Mouse (Mus musculus) ES-CJ7 (cell line): ENCODE measurements around the gene Recql5.
A peak's percentile ranks its signal among the peaks of the same experiment; 100 is the strongest.

Experiments used
- DNase-seq: peaks from one replicate; pipeline ENCODE4 v3.0.0; 2011; ENCODE audit warnings: low read depth, low spot score

Recql5 gene

DNA sequence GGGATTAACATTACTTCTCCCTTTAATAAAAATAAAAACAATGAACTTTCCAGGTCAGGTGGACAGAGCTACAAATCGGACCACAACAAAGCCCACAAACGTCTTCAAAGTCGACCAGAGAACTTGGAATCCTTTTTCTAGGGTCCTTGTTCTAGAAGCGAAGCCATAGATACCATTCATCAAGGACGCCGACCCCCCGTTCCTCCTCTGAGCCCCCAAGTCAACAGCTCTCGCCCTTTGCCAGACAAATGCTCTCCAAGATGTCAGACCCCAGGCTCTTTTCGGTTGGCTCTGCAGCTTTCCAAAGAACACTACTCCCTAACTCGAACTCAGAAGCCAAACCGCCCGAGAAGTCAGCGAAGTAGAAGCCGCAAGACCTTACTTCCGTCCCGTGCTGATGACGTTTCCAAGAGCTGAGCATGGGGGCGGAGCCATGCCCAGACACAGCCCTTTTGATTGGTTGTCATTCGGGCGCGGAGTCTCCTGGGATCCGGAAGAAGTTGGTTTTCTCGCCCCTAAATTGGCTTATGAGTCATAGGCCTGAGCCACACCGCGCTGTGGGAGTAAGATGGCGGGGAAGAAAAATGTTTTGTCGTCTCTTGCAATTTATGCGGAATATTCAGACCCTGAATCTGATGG is at the start of gene Recql5, which contains the start of gene Sap30bp:
TSS of gene Recql5 (minus strand) at position 370 of the 639 bp plus-strand sequence.
TSS of gene Sap30bp (plus strand) at position 175 of the 639 bp plus-strand sequence.
- peak; percentile 99 for DNase-seq

DNA sequence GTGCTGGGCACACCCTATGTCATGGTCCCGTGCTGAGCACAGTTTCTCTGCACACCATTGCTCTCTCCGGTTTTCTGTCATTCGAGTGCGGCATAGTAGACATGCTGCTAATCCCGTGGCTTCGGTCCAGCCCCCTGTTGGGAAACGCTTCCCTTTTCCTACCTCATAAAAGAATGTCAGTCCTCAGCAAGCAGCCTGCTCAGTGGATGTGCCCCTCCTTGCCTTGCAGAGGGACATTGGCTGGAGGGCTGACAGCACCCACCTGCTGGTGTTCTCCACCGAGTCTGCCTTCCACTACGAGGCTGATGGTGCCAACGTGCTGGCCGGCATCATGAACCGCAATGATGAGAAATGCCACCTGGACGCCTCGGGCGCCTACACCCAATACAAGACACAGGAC is 49.2 kb upstream of the Recql5 start:
- no peak for DNase-seq

DNA sequence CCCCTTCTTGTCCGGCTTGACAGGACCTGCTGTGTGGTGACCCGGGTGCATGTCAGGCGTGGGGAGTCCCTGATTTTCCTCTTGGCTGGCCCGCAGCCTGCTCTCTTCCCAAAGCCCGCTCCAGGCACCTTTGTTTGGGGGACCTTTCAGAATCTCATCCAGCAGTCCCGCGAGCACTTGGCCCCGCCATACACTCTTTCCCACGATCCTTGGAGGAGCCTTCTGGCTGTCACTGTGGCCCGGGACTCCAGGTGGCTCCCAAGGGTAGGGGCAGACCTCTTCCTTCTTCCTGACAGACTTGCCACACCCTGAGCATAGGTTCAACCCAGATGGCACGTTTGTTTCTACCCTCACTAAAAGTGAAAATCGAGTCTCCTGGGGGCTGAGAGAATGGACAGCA is 42.3 kb upstream of the Recql5 start:
- no peak for DNase-seq

DNA sequence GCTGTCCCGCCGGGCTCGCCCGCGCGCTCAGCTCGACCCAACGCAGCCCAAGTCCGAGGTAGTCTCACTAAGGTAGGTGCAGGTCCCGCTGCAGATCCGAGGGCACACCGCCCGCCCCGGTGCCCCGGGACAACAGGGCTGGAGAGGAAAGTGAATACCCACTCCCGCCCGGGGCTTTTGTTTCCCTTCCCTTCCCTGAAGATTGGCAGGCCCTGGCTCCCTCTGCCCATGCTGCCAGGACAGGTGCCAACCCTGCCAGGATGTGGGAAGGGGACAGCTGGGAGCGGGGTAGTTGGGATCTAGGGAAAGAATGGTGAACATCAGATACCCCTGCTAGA is 41.8 kb upstream of the Recql5 start:
- no peak for DNase-seq

DNA sequence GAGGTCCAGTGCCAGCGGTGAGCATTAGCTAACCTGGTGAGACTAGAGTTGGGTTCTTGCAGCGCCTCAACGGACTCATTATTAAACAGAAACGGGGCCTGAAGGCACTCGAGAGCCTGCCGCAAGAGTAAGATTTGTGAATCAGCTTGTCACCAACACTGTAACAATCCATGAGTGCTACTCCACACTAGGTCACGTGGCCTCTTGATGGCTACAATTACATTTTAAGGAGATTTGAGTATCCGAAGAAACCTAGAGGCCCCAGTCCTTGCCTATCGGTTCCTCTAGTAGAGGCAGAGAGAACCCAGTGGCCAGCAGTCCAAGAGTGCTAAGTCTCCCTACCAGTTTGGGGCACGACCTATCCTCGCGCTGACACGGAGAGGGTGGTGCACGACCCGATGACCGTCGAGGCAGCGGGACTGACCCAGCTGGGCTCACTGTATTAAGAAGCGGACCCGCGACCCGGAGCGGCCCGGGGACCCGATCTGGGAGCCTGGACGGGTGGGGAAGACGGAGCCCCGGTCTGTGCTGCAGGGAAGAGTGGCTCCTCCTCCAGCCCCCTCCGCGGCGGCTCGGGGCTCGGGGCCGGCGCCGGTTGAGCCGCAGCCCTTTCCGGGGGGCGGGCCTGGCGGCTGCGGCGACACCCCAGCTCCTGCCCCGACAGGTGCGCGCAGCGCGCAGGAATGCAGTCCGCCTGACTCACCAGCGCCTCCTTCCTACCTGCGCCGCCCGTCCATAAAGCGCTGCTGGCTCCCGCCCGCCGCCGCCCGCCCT is 41.2 kb upstream of the Recql5 start, which contains the start of gene Itgb4:
TSS of gene Itgb4 (plus strand) at position 401 of the 774 bp plus-strand sequence.
- peak; percentile 40 for DNase-seq

DNA sequence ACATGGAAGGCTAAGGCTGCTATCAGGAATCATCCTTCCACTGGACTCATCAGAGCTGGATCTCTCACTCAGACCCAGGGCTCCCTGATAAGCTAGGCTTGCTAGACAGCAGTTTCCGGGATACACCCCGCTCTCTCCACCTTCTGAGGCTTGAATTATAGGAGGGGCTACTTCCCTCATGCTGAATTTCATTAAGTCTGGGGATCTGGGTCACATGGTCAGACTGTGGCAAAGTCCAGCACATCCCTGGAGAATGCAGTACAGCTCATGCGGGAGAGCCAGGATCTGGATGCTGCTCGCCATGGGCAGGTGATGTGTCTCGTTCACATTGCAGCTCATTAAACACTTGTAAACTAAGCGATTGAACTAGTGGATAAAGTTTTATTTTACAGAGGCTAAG is 37.7 kb upstream of the Recql5 start:
- peak; percentile 72 for DNase-seq

DNA sequence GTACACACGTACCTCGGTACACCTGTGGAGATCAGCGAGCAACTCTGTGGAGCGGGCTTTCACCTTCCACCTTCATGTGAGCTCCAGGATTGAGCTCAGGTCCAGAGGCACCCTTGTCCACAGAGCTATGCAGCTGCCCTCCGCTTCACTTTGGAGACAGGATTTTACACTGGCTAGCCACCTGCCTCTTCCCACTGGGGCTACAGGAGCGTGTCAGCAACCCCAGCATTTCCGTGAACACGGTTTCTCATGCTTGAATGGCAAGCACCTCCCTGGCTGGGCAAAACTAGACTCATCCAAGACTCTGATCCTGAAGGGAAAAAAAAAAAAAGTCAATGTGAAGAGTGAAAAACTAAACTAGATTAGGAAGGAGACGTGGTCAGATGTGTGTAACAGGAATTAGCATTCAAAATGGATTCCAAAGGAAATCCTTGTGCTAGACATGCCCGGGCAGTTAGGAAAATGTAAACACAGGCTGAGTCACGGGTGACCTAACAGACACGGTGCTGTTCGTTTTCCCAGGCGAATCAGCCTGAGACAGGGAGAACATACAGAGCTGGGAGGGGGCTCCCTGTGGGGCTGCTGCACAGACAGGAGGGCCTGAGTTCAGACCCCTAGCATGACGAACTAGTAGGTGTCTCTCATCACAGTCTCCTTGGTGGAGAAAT is 36.9 kb upstream of the Recql5 start:
- DNase-seq: peak; percentile 57

DNA sequence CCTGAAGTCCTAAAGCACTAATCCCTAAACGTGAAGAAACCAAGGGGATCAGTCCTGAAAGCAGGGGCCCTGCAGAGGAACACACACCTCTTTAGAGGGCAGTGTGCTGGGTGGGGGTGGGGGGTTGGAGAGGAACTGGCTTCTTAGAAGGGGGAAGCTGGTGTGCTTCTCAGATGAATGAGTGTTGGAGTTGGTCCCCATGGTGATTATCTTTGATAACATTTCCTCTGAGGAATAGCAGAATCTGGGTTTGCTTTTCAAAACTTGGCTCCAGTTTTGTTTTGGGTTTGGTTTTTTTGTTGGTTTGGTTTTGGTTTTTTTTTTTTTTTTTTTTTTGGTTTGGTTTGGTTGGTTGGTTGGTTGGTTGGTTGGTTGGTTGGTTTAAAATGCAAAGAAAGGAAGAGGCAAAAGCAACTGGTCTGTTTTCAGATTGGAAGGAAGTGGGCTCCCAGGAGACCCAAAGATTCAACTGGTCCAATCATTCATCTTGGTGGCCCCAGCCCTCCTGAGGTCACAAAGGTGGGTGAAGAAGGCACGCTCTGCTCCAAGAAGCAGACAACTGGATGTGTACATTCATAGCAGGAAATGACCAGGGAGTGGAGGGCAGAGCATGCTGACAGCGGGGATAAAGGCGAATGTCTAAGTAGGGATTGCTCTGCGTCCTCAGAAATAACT is 35.6 kb upstream of the Recql5 start:
- DNase-seq: no peak

DNA sequence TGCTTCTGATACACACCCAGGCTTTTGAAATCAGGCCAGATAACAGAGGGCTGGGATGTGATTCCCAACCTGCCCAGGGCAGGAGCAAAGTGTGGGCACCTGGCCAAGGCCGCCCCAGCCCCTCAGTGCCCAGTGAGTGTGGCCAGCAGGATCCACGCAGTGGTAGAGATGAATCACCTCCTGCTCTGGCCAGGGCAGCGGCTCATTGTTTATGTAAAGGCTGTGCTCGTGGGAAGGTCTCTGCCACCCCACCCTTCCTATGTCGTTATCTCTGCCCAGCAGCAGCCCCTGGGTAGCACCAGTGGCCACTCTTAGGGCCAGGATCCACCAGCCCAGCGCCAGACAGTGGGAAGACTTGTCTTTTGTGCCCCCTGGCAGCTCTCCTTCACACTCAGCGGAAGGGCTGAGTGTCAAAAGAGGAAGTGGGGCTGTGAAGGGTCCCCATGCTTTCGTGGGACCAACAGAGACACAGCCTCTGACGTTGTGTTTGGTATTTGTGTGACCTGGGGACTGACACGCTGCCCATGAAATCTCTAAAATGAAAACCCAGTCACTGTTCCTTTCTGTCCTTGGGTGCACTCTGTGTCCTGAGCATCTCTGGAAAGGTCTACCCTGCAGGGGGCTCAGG is 31.8 kb upstream of the Recql5 start:
- DNase-seq: no peak

DNA sequence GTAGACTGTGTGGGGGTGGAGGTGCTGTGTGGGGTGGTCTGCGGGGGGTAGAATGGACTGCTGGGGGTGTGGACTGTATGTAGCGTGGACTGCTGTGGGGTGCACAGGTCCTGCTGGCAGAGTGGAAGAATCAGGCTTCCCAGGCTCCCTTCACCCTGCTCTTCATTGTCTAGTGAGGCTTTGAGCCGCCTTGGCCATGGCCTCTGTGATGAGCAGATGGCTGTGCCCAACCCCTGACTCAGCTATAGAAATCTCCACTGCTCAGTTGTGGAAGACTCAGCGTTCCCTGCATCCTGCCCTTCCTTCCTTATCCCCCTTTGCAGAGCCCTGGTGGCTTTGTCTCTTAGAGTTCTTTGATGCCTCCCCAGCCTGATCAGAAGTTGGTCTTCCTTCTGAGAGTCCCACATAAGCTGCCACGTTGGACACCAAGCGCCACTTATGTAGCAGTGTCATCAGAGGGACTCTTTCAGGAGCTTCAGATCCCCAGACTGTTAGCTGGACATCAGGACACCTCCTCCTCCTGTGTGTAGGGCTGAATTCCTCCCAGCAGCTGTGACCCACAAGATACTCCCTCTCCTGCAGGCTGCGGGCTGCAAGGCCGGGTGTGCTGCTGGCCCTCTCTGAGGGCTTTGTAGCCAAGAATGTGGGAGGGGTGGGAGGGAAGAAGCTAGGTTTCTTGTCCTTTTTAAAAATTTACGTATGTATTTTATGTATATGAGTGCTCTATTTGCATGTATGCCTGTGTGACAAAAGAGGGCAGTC is 29.6 kb upstream of the Recql5 start:
- DNase-seq: no peak

DNA sequence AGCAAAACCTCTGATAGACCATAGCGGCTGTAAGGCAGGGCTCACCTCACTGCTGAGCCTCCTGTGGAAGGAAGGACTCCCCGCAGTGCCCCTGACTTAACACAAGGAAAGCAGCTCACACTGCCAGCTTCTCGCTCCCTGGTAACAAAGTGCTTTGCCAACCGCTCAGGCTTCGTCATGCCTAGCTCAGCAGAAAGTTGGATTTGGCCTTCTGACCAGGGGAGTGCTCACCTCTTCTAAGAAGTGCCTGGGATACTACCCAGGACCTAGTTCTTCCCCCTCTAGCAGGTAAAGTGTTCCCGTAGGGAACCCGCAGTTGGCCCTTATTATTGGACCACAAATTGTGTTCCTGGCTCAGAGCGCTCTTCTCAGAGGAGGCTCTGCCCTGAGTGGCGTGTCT is 25.7 kb upstream of the Recql5 start:
- DNase-seq: no peak

DNA sequence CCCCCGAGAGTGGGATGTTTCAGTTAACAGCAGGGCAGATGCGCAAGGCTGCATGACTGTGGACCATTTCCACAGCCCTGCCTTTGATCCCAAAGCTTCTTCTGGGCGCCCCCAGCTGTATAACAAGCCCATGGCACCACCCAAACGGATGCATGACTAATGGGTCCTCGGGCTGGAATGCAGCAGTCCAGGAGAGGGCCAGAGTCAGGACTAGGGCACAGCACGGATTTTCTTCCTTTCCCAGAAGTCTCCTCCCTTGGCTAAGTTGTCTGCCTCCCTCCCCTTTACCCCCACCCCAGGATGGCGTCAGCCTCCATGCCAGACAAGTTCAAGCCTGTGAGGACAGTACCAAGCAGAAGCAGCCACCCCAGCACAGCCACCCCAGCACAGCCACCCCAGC is 24.7 kb upstream of the Recql5 start:
- peak; percentile 38 for DNase-seq

DNA sequence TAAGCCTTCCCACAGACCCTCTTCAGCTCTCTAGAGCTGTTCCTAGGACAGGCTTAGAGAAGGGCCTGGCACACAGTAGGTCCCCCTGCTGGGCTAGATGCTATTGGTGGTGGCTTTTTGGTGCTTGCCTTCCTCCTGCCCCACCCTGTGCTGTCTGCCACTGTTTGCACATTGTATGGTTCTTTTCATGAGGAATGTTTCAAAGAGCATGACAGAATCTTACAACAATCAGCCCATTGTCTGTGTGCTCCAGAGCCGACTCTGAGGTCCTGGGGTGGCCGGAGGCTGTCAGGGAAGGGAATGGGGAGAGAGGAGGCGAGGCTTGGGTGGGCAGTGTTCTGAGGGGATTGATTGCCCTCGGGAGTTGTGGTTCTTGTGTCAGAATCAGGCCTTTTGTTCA is 23.2 kb upstream of the Recql5 start:
- peak; percentile 41 for DNase-seq

DNA sequence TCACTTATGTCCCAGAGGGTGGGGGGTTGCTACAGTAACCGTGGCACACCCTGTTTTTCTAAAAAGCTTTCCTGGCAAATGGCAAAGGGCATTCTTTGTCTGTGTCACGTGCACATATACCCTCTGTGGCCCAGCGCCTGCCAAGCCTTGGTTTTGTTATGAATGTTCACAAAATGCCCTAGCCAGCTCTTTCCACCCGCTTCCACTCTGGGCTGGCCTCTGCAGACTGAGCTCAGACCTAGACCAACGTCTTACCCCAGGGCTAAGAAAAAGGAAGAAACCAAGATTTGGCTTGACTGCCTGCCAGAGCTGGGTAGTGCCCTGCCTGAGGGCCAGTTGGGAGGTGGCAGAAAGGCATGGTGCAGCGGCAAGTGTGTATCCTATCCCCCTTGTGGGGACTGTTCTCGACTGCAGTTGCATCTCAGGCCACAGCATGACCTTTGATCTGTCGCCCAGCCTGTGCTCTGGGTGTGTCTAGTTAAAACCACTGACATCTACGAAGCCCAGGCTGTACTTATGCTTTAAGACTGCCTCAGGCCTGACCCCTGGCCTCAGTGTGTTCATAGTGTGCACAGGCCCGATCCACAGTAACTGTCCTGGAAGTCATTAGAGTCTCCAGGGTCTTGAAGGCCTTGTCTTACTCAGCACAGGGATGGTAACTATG is 22.1 kb upstream of the Recql5 start:
- DNase-seq: peak; percentile 34

DNA sequence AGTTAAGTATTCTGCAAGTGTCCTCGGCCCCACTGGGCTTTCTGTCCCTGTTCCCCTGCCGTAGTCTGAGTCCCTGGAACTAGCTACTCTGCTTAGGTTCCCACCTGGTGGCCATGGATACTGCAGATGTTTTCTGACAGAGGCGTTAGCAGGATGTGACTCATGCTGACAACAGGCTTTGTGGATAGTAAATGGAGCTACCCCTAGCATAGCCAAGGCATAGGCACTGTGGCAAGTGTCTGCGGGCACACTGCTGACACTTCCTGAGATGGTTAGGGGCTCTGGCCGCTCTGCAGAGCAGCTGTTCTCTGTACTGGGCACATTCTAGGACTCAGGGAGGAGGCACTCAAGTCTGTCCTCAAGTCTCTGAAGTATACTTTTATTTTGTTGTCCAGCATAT is 21.4 kb upstream of the Recql5 start:
- DNase-seq: no peak

DNA sequence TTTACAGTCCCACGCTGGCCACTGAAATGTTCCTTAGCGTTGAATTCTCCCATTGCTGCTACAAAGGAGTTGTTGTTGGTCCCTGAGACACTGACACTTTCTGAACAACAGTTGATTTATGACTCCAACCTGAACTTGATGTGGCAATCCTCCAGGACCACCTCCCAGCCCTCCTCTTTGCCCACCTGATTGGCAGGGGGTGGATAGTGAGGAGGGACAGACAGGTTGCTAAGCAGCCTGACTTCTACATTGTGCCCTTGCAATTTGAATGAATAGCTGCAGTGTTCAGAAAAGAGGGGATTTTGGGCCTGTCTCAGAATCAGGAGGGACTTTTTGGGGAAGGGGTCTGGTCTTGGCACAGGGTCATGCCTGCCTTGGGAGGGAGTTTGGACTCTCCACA is 17.4 kb upstream of the Recql5 start:
- DNase-seq: no peak

DNA sequence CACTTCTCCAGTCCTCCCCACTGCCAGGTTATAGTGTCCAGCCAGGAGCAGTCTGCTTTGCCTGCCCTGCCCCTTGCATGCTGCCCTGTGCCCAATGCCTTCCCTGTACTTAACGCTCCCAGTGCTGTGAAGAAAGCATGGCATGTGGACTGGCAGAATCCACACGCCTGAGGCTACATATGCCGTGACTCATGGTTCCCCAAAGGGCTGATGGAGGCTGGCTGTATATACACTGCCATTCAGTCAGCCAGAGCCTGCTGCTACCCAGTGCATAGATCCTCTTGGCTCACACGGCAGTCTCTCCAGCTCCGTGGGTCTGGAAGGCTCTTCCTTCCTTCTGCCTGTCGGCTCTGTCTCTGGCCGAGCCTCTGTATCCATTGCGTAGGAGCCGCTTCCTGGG is 15.0 kb upstream of the Recql5 start:
- DNase-seq: no peak

DNA sequence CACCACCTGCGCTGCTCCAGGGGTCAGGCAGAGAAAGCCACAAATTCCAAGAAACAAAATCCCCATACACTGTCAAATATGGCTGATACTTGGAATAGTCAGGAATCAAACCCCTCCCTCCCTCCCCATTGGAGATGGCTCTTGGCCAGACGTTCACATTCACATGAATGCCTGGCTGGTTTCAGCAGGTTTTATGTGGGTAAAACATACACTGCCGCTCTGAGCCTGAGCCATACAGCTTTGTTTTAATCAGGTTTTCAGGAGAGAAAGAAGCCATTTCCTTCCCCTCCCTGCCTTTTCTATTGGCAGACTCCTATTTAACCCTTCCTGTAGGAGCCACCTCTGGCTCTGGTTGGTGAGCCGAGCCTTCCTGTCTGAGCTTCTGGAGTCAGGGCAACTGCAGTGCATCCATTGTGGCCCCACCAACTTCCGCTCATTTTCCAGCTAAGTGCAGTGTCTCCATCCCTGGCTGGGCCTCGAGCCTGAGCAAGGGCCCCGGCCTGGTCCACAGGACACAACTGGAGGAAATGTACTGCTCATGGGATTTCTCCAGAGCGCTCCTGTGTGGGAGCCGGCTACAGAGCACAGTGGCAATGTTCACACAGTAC is 13.0 kb upstream of the Recql5 start:
- peak; percentile 55 for DNase-seq

DNA sequence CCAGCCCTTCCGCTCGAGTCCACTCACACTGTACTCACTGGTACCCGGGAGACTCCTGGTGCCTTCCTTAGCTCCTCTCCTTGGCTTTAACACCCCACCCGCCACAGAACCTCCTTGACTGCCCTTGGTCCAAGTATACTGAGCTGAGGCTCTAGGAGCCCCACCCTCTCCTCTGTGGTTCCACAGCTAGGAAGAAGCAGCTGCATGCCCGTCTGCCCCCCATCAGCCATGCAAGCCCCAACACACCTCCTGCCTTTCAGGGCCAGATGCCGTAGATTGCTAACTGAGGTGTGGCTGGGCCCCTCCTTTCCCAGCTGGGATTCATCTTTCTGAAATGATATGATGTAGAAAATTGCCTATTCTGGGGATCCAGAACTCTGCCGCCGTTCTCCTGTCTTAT is 12.0 kb upstream of the Recql5 start:
- peak; percentile 78 for DNase-seq

DNA sequence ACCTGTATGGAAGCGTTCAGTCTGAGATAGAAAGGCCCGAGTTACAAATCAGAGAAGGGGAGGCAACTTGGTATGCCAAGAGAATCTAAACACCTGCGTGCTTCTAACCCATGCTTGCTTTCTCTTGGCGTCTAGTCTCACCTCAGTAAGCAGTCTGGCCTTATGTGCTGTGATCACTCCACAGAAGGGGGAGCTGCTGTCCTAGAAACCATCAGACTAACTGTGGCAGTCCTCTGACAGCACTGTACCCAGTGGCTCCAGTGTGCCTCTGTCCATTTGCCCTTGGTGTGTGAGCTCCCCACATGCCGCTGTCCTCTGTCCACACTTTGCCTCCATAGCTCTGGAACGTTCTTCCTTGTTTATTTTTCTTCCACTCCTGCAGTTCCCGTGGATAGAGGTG is 8.7 kb upstream of the Recql5 start:
- no peak for DNase-seq
